Mouse (Mus musculus) megakaryocyte, embryonic 14.5 days (primary cell): Measurements from ENCODE around the gene Rbm6.

Experiments
- FLI1 ChIP-seq: IDR thresholded peaks from 2 replicates; pipeline ENCODE4 v1.6.1; 2012; ENCODE audit warnings: low read length, inconsistent platforms, mixed read lengths
- GATA1 ChIP-seq: IDR thresholded peaks from 3 replicates; pipeline ENCODE4 v1.6.1; 2012; ENCODE audit warnings: mixed read lengths, low read length, inconsistent platforms, borderline replicate concordance

- no peak for TF ChIP-seq GATA1
- no peak for TF ChIP-seq FLI1
Observed at GRCm38 (mm10) chr9:107768851-107769250, 104.2 kb downstream of the Rbm6 start.
